Mouse (Mus musculus): Measurements from ENCODE around the gene Cdh23.

DNA sequence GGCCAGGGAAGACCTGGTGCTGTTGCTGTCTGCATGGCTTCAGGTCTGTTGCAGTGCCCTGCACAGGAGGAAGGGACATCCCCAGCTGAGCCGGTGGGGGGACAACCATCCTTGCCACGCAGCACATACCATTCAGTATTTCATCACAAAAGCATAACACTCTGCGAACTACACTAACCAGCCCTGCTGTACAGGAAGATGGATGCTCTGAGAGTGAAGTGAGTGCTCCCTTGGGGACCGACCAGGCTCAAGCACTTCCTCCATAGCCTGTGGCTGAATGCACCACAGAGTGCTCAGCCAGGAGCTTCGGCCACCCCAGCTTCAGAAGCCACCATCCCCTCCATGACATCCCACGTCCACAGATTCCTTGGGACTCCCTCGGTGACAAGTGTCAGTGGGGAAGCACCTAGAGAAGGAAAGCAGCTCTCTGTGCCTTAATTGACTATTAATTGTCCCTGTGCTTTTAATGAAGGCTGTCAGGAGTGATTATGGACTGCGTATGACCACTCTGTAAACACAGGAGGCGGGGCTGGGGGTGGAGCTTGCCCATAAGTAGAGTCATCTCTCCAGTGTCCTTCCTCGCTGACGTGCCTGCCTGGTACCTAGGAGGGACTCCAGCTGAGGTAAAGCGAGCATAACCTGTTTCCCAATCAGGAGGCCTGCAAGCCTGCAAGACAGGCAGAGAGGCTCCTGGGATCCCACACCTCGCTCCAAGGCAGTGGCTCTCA, 60.6 kb downstream of the Cdh23 start:
- TF ChIP-seq EP300 (IDR thresholded peaks at IDR 0.05; ENCODE audit: insufficient read depth, low read depth, low read length), result no peak
- no peak for TF ChIP-seq POLR2A (IDR thresholded peaks at IDR 0.05; ENCODE audit: insufficient read depth, low read depth, low read length)

Measured in heart, adult 2 months (tissue).